Mouse (Mus musculus): ENCODE data around the gene Smok2b. TPM values are rescaled to one million over a fixed set of nuclear protein-coding genes. Genes with fewer than 3 reads are reported as not detected.
A peak's percentile ranks its signal among the peaks of the same experiment; 100 is the strongest.
"Not testable (repeated sequence)": the region's sequence is repeated elsewhere in the genome, so short reads cannot be mapped to it uniquely, and the experiment has no call there.

Gene Smok2b
- polyA plus RNA-seq, 2 experiments = not detected

- H3K9ac ChIP-seq (ENCODE audit: low read depth, low read length, severe bottlenecking); H3K4me1 ChIP-seq (ENCODE audit: control insufficient read depth, insufficient read depth, low read length); H3K27ac ChIP-seq (replicated peaks; ENCODE audit: low read depth, low read length); H3K4me2 ChIP-seq (replicated peaks; ENCODE audit: low read depth, low read length, severe bottlenecking); DNase-seq (ENCODE audit: low spot score); H3K4me3 ChIP-seq (replicated peaks; ENCODE audit: low read length); H3K27me3 ChIP-seq (ENCODE audit: control insufficient read depth, insufficient read depth, low read length); ATAC-seq (ENCODE audit: low FRiP score, low read depth); H3K9me3 ChIP-seq (ENCODE audit: control insufficient read depth, low read length); H3K36me3 ChIP-seq (ENCODE audit: control insufficient read depth, insufficient read depth, low read length): not testable (repeated sequence)
- 61% methylated on average over 4 of the region's 4 CpGs for WGBS
Measured at GRCm38 (mm10) chr17:13196486-13196885, 33.6 kb upstream of the Smok2b start.

- peaks cover 13% of the 10 kb centered on the region; the same call in 1 of the 2 replicates for H3K9me3 ChIP-seq (ENCODE audit: control insufficient read depth, low read length)
- not testable (repeated sequence) for H3K9ac ChIP-seq (ENCODE audit: low read depth, low read length, severe bottlenecking); ATAC-seq (ENCODE audit: low FRiP score, low read depth); H3K27me3 ChIP-seq (ENCODE audit: control insufficient read depth, insufficient read depth, low read length); H3K4me2 ChIP-seq (replicated peaks; ENCODE audit: low read depth, low read length, severe bottlenecking); H3K4me1 ChIP-seq (ENCODE audit: control insufficient read depth, insufficient read depth, low read length); H3K4me3 ChIP-seq (replicated peaks; ENCODE audit: low read length); DNase-seq (ENCODE audit: low spot score); H3K36me3 ChIP-seq (ENCODE audit: control insufficient read depth, insufficient read depth, low read length); H3K27ac ChIP-seq (replicated peaks; ENCODE audit: low read depth, low read length)
- WGBS = 84% methylated on average over 2 of the region's 2 CpGs
Measured at GRCm38 (mm10) chr17:13198812-13199211, 31.2 kb upstream of the Smok2b start.

GRCm38 (mm10) chr17:13199880-13200409, 30.1 kb upstream of the Smok2b start:
- H3K9ac ChIP-seq (ENCODE audit: low read depth, low read length, severe bottlenecking); H3K27ac ChIP-seq (replicated peaks; ENCODE audit: low read depth, low read length); H3K4me1 ChIP-seq (ENCODE audit: control insufficient read depth, insufficient read depth, low read length); H3K36me3 ChIP-seq (ENCODE audit: control insufficient read depth, insufficient read depth, low read length); H3K27me3 ChIP-seq (ENCODE audit: control insufficient read depth, insufficient read depth, low read length); H3K4me3 ChIP-seq (replicated peaks; ENCODE audit: low read length); H3K4me2 ChIP-seq (replicated peaks; ENCODE audit: low read depth, low read length, severe bottlenecking): not testable (repeated sequence)
- 69% methylated on average over 8 of the region's 9 CpGs for WGBS
- peaks cover 13% of the 10 kb centered on the region; the same call in 1 of the 2 replicates for H3K9me3 ChIP-seq (ENCODE audit: control insufficient read depth, low read length)
- ATAC-seq (ENCODE audit: low FRiP score, low read depth) (peak; percentile 64), DNase-seq (ENCODE audit: low spot score) (peak; percentile 74)

GRCm38 (mm10) chr17:13201551-13201950, 28.5 kb upstream of the Smok2b start:
- 83% methylated on average over 4 of the region's 4 CpGs for WGBS
- H3K4me1 ChIP-seq (ENCODE audit: control insufficient read depth, insufficient read depth, low read length); H3K27ac ChIP-seq (replicated peaks; ENCODE audit: low read depth, low read length); ATAC-seq (ENCODE audit: low FRiP score, low read depth); DNase-seq (ENCODE audit: low spot score); H3K27me3 ChIP-seq (ENCODE audit: control insufficient read depth, insufficient read depth, low read length); H3K4me2 ChIP-seq (replicated peaks; ENCODE audit: low read depth, low read length, severe bottlenecking); H3K9ac ChIP-seq (ENCODE audit: low read depth, low read length, severe bottlenecking); H3K4me3 ChIP-seq (replicated peaks; ENCODE audit: low read length); H3K36me3 ChIP-seq (ENCODE audit: control insufficient read depth, insufficient read depth, low read length): not testable (repeated sequence)
- H3K9me3 ChIP-seq (ENCODE audit: control insufficient read depth, low read length) = peaks cover 12% of the 10 kb centered on the region

GRCm38 (mm10) chr17:13202453-13203107, 27.5 kb upstream of the Smok2b start:
- not testable (repeated sequence) for H3K27ac ChIP-seq (replicated peaks; ENCODE audit: low read depth, low read length); H3K27me3 ChIP-seq (ENCODE audit: control insufficient read depth, insufficient read depth, low read length); H3K36me3 ChIP-seq (ENCODE audit: control insufficient read depth, insufficient read depth, low read length); H3K4me3 ChIP-seq (replicated peaks; ENCODE audit: low read length); H3K4me1 ChIP-seq (ENCODE audit: control insufficient read depth, insufficient read depth, low read length); DNase-seq (ENCODE audit: low spot score); H3K4me2 ChIP-seq (replicated peaks; ENCODE audit: low read depth, low read length, severe bottlenecking); H3K9ac ChIP-seq (ENCODE audit: low read depth, low read length, severe bottlenecking); ATAC-seq (ENCODE audit: low FRiP score, low read depth)
- WGBS = 81% methylated on average over 2 of the region's 3 CpGs
- peaks cover 17% of the 10 kb centered on the region for H3K9me3 ChIP-seq (ENCODE audit: control insufficient read depth, low read length)

GRCm38 (mm10) chr17:13205247-13205646, 24.8 kb upstream of the Smok2b start:
- H3K4me2 ChIP-seq (replicated peaks; ENCODE audit: low read depth, low read length, severe bottlenecking); H3K4me1 ChIP-seq (ENCODE audit: control insufficient read depth, insufficient read depth, low read length); H3K4me3 ChIP-seq (replicated peaks; ENCODE audit: low read length); DNase-seq (ENCODE audit: low spot score); ATAC-seq (ENCODE audit: low FRiP score, low read depth); H3K27me3 ChIP-seq (ENCODE audit: control insufficient read depth, insufficient read depth, low read length); H3K36me3 ChIP-seq (ENCODE audit: control insufficient read depth, insufficient read depth, low read length); H3K9ac ChIP-seq (ENCODE audit: low read depth, low read length, severe bottlenecking); H3K27ac ChIP-seq (replicated peaks; ENCODE audit: low read depth, low read length): not testable (repeated sequence)
- 88% methylated on average over 1 of the region's 1 CpGs for WGBS
- H3K9me3 ChIP-seq (ENCODE audit: control insufficient read depth, low read length) = peaks cover 27% of the 10 kb centered on the region

Data from limb, embryonic 14.5 days (tissue).